Mouse (Mus musculus) cerebellum, adult 9-11 months (tissue): ENCODE measurements around the gene Aldh3b1.

ENCODE experiments used
- DNase-seq: peaks from one replicate; pipeline ENCODE4 v3.0.0; 2022

Aldh3b1 gene

DNA sequence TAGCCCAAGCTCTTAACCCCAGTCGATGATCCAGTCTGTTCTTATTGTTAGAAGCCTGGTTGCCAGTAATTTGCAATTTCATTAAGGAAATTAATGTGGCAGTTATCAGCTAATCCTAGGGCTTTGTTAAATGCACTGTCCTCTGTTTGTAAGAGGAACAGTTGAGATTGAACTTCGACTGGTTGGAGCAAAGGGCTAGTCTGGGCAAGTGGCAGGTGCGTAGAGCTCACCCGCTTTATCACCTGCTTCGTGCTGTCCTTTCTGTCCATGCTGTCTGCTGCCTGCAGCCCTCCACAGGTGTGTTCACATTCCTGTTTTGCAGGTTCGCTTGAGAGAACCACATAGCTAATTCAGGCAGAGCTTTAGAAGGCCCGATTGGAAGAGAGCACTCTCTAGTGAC lies 54.6 kb downstream of the Aldh3b1 start:
- DNase-seq: no peak

DNA sequence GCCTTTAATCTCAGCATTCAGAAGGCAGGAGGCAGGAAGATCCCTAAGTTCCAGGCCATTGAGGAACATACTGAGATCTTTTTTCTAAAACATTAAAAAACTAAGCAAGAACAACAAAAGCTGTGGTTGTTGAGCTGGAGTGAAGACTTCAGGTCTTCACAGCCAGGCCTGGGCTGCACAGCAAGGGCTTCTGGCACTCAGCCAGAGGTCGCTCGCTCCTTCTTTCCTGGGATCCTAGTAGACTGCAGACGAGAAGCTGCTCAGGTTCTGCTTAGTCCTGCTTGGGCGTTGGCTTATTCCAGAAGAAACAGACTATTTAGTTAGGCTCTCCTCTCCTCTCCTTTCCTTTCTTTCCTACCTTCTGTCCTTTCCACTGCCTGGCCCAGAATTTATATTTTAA lies 57.2 kb downstream of the Aldh3b1 start:
- peak; percentile 52 for DNase-seq

DNA sequence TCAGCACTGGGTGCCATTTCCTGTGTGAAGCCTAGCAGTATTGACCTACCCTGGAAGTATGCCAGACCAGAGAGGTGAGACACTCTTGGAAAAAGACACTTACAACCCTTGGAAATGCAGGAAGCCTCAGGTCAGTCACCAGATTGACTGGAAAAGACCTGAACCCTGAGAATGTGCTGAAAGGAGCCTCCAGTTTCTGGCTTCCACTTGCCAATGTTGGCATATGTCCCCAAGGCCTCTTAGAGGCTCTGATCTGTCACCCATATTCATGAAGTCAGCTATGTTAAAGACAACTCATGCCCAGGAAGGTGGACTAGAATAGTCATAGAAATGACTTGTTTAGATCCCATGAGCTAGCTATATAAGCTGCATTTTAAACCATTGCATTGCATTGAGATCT lies 58.1 kb downstream of the Aldh3b1 start:
- no peak for DNase-seq

DNA sequence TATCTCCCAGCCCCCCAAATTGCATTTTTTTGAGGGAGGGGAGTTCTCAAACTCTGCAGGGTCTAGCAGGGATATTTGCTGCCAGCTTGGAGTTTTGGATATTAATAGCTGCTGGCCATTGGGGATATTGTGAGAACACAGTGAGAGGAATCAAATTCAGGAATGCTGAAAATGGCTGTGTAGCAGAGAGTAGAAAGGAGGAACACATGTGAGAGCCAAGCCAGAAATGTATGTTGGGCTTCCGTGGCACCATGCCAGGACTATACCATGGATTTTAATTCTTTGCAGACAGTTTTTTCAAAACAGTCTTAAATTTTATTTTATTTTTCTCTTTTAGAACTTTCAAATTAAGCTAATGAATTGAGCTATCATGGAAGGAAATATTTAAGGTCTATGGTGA lies 61.3 kb downstream of the Aldh3b1 start:
- no peak for DNase-seq

DNA sequence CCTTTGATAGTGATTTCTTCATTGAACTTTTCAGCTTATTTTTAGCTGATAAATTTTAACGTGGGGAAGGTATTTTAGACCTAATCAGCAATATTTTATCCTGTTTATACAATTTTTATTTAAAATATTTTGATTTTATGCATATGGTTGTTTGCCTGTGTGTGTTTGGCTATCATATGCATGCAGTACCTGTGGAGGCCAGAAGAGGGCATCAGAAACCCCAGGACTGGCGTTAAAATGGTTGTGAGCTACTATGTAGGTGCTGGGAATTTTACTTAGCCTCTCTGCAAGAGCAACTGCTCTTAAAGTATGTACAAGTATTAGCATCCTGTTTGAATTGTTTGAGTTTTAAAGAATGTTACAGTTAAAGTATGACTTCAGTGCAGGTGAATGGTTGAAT lies 64.6 kb downstream of the Aldh3b1 start:
- DNase-seq: no peak
